Mouse (Mus musculus) stomach, postnatal 0 days (tissue): ENCODE measurements around the gene Mrtfa.

ENCODE experiments used
- CTCF ChIP-seq: IDR thresholded peaks from 2 replicates; pipeline ENCODE4 v1.5.1; 2016; ENCODE audit warnings: antibody characterized with exemption, low read depth, mild to moderate bottlenecking, moderate library complexity
- EP300 ChIP-seq: optimal IDR thresholded peaks from 2 replicates; pipeline ENCODE3; 2016; ENCODE audit warnings: antibody characterized with exemption

GRCm38 (mm10) chr15:81070470-81070869 lies 120.1 kb downstream of the Mrtfa start:
- TF ChIP-seq CTCF (no peak), EP300 (no peak)
